Mouse (Mus musculus): ENCODE measurements at regions not wholly inside any gene's neighbourhood (a gene's known extent, or its start where the extent isn't known, plus 50 kb on each side); places are given as distances from the start of the nearest gene placed in this dataset.

GRCm38 (mm10) chr2:51566554-51567246 is 60.6 kb upstream of the Tas2r134 start:
- DNase-seq = no peak

GRCm38 (mm10) chr2:51563881-51564280 is 63.4 kb upstream of the Tas2r134 start:
- no peak for DNase-seq

- DNase-seq = no peak
These were observed 64.1 kb upstream of the Tas2r134 start for GRCm38 (mm10) chr2:51563240-51563639.

GRCm38 (mm10) chr2:51550863-51551262 is 76.4 kb upstream of the Tas2r134 start:
- no peak for DNase-seq

GRCm38 (mm10) chr2:51549125-51549524 is 78.2 kb upstream of the Tas2r134 start:
- DNase-seq = no peak

GRCm38 (mm10) chr2:51546181-51546580 is 81.1 kb upstream of the Tas2r134 start:
- no peak for DNase-seq

- peak; percentile 12 for DNase-seq
These were observed 83.4 kb upstream of the Tas2r134 start for GRCm38 (mm10) chr2:51543949-51544348.

GRCm38 (mm10) chr2:51542272-51542671 is 85.0 kb upstream of the Tas2r134 start:
- peak; percentile 49 for DNase-seq

- no peak for DNase-seq
These were observed 94.4 kb upstream of the Tas2r134 start for GRCm38 (mm10) chr2:51532709-51533414.

GRCm38 (mm10) chr2:51531106-51531839 is 96.0 kb upstream of the Tas2r134 start:
- DNase-seq = no peak

GRCm38 (mm10) chr2:51522766-51523165 is 104.5 kb upstream of the Tas2r134 start:
- no peak for DNase-seq

- DNase-seq = no peak
These were observed 117.9 kb upstream of the Tas2r134 start for GRCm38 (mm10) chr2:51509220-51510011.

GRCm38 (mm10) chr2:51497896-51498295 is 129.4 kb upstream of the Tas2r134 start:
- DNase-seq = no peak

GRCm38 (mm10) chr2:51473753-51474152 is 153.6 kb upstream of the Tas2r134 start:
- DNase-seq = no peak

GRCm38 (mm10) chr2:51467027-51467694 is 160.2 kb upstream of the Tas2r134 start:
- DNase-seq = peak; percentile 70

GRCm38 (mm10) chr2:51466003-51466402 is 161.3 kb upstream of the Tas2r134 start:
- DNase-seq = no peak

GRCm38 (mm10) chr2:51465576-51465975 is 161.7 kb upstream of the Tas2r134 start:
- no peak for DNase-seq

GRCm38 (mm10) chr2:51464356-51464755 is 163.0 kb upstream of the Tas2r134 start:
- DNase-seq = no peak

GRCm38 (mm10) chr2:51460896-51461295 is 166.4 kb upstream of the Tas2r134 start:
- peak; percentile 15 for DNase-seq

GRCm38 (mm10) chr2:51459486-51459885 is 167.8 kb upstream of the Tas2r134 start:
- no peak for DNase-seq

GRCm38 (mm10) chr2:51457717-51458116 is 169.6 kb upstream of the Tas2r134 start:
- DNase-seq = no peak

GRCm38 (mm10) chr2:51452816-51453215 is 174.5 kb upstream of the Tas2r134 start:
- no peak for DNase-seq

All from adrenal gland, postnatal 10 days (tissue).